Mouse (Mus musculus): ENCODE data around the gene Thy1.

Thy1 gene

DNA sequence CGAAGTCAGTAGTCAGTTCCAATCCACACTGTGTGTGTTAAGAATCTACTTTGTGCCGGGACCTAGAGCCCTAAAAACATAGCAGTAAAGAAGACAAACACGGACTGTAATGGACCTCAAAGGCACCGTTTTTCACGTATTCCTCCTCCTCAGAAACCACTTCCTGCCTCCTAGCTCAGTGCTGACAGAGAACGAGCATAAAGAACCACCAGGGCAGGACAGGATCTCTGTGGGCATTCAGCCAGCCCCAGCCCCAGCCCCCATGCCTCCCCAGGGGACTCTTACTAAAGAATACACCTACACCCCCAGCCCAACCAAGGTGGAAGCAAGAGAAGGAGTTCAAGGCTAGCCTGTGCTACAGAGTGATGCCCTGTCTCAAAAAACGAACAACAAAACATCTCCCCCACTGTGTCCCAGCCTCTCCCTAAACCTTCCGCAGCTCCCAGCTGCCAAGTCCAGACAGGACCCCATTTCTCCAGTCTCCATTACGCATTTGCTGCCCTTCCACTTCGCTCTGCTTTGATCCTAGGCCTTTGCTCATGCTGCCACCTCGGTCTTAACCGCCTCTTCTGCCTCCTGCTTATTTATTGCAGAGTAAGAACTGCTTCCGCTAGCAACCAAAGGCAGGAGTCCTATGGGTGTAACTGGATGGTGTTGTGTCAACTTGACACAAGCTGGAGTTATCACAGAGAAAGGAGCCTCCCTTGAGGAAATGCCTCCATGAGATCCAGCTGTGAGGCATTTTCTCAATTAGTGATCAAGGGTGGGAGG, 9.0 kb upstream of the Thy1 start:
- no peak for DNase-seq (ENCODE audit: low read depth, low spot score)

DNA sequence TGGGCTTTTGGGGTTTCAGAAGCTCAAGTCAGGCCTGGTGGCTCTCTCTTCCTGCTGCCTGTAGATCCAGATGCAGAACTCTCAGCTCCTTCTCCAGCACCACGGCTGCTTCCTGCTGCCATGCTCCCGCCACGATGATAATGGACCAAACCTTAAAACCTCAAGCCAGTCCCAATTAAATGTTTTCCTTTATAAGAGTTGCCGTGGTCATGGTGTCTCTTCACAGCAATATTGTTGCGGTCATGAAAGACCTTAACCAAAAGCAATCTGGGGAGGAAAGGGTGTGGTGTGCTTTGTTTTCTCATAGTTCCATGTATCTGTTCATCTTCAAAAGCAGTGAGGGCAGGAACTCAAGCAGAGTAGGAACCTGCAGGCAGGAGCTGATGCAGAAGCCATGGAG, 6.1 kb upstream of the Thy1 start:
- no peak for DNase-seq (ENCODE audit: low read depth, low spot score)

DNA sequence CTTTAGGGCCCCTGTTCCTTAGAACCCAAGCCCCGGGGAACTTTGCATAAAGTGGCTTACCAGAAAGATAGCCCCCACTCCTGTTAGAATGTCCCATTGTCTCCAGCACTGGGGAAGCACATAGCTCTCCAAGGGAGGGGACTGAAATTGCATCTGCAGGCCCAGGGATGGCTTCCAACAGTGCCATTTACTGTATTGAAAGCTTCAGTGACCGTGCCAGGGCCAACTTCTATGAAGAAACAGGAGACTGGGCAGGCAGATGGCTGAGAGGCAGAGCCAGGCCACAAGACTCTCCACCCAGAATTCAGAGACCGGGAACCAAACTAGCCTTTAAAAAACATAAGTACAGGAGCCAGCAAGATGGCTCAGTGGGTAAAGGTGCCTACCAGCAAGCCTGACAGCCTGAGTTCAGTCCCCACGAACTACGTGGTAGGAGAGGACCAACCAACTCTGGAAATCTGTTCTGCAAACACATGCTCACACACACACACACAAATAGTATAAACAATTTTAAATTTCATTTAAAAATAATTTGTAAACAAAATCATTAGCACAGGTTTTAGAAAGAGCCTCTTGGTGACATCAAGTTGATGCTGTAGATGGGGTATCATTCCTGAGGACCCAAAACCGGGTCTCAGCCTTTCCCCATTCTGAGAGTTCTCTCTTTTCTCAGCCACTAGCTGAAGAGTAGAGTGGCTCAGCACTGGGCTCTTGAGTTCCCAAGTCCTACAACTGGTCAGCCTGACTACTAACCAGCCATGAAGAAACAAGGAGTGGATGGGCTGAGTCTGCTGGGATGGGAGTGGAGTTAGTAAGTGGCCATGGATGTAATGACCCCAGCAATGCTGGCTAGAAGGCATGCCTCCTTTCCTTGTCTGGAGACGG, 1.4 kb upstream of the Thy1 start:
- no peak for DNase-seq (ENCODE audit: low read depth, low spot score)

DNA sequence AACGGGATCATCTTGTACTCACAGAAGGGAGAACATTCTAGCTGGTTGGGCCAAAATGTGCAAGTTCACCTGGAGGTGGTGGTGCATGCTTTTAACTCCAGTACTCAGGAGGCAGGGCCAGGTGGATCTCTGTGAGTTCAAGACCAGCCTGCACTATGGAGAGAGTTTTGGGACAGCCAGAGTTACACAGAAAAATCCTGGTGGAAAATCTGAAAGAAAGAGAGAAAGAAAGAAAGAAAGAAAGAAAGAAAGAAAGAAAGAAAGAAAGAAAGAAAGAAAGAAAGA, 846 bp upstream of the Thy1 start:
- no peak for DNase-seq (ENCODE audit: low read depth, low spot score)

DNA sequence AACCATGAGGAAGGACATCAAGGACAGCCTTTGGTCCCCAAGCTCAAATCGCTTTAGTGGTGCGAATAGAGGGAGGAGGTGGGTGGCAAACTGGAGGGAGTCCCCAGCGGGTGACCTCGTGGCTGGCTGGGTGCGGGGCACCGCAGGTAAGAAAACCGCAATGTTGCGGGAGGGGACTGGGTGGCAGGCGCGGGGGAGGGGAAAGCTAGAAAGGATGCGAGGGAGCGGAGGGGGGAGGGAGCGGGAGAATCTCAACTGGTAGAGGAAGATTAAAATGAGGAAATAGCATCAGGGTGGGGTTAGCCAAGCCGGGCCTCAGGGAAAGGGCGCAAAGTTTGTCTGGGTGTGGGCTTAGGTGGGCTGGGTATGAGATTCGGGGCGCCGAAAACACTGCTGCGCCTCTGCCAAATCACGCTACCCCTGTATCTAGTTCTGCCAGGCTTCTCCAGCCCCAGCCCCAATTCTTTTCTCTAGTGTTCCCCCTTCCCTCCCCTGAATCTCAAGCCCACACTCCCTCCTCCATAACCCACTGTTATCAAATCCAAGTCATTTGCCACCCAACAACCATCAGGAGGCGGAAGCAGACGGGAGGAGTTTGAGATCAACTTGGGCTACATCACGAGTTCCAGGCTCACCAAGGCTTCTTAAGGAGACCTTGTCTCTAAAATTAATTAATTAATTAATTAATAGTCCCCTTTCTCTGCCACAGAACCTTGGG, 683 bp downstream of the Thy1 start:
- DNase-seq (ENCODE audit: low read depth, low spot score) = no peak

DNA sequence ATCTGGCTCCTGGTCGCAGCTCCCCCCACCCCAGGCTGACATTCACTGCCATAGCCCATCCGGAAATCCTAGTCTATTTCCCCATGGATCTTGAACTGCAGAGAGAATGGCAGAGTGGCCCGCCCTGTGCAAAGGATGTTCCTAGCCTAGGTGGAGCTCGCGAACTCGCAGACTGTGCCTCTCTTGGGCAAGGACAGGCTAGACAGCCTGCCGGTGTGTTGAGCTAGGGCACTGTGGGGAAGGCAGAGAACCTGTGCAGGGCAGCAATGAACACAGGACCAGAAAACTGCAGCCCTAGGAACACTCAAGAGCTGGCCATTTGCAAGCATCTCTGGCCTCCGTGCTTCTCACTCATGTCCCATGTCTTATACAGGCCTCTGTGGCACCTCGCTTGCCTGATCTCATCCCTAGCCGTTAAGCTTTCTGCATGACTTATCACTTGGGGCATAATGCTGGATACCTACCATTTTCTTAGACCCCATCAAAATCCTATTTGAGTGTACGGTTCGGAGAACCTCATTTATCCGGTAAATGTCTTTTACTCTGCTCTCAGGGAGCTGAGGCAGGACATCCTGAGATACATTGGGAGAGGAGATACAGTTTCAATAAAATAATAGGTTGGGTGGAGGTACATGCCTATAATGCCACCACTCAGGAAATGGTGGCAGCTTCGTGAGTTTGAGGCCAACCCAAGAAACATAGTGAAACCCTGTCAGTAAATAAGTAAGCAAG, 1.4 kb downstream of the Thy1 start:
- peak; percentile 44 for DNase-seq (ENCODE audit: low read depth, low spot score)

DNA sequence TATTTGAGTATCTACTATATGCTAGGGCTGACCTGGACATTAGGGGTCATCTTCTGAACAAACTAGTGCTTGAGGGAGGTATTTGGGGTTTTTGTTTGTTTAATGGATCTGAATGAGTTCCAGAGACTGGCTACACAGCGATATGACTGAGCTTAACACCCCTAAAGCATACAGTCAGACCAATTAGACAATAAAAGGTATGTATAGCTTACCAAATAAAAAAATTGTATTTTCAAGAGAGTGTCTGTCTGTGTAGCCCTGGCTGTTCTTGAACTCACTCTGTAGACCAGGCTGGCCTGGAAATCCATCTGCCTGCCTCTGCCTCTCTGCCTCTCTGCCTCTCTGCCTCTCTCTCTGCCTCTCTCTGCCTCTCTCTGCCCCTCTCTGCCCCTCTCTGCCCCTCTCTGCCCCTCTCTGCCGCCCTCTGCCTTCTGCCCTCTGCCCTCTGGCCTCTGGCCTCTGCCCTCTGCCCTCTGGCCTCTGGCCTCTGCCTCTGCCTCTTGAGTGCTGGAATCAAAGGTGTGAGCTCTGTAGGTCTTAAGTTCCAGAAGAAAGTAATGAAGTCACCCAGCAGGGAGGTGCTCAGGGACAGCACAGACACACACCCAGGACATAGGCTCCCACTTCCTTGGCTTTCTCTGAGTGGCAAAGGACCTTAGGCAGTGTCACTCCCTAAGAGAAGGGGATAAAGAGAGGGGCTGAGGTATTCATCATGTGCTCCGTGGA, 2.1 kb downstream of the Thy1 start:
- DNase-seq (ENCODE audit: low read depth, low spot score) = no peak

DNA sequence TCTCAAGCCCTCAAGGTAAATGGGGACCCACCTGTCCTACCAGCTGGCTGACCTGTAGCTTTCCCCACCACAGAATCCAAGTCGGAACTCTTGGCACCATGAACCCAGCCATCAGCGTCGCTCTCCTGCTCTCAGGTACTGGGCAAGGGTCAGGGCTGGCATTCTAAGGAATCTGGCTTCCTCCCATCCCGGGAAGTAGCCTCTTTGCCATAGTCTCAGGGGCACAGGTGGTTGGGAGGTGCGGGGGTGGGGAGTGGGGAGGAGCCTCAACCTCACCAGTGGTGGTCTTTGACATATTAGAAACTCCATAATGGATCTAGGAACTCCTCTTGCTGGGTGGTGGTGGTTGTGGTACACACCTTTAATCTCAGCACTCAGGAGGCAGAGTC, 2.7 kb downstream of the Thy1 start:
- no peak for DNase-seq (ENCODE audit: low read depth, low spot score)

DNA sequence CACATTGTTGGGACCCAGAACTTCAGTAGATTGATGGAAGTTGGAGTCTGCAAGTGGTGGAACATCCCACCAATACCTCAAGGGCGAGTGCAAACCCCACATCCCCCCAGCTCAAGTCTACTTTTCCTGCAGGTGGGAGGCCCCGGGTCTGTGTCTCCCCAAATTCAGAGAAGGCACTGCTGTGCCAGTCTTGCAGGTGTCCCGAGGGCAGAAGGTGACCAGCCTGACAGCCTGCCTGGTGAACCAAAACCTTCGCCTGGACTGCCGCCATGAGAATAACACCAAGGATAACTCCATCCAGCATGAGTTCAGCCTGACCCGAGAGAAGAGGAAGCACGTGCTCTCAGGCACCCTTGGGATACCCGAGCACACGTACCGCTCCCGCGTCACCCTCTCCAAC, 3.2 kb downstream of the Thy1 start:
- DNase-seq (ENCODE audit: low read depth, low spot score) = no peak

DNA sequence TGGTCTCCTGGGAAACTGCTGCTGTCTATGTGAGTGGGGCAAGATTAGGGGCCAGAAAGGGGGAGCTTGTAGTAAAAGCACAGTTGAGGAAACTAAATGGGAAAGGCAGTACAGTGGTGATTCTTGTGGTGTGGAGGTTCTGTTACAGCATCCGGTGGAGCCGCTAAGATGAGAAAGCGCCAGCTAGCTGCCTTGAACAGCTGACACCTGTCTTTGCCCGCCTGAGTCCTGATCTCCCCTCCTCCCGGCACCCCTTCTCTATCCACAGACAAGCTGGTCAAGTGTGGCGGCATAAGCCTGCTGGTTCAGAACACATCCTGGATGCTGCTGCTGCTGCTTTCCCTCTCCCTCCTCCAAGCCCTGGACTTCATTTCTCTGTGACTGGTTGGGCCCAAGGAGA, 3.9 kb downstream of the Thy1 start:
- no peak for DNase-seq (ENCODE audit: low read depth, low spot score)

DNA sequence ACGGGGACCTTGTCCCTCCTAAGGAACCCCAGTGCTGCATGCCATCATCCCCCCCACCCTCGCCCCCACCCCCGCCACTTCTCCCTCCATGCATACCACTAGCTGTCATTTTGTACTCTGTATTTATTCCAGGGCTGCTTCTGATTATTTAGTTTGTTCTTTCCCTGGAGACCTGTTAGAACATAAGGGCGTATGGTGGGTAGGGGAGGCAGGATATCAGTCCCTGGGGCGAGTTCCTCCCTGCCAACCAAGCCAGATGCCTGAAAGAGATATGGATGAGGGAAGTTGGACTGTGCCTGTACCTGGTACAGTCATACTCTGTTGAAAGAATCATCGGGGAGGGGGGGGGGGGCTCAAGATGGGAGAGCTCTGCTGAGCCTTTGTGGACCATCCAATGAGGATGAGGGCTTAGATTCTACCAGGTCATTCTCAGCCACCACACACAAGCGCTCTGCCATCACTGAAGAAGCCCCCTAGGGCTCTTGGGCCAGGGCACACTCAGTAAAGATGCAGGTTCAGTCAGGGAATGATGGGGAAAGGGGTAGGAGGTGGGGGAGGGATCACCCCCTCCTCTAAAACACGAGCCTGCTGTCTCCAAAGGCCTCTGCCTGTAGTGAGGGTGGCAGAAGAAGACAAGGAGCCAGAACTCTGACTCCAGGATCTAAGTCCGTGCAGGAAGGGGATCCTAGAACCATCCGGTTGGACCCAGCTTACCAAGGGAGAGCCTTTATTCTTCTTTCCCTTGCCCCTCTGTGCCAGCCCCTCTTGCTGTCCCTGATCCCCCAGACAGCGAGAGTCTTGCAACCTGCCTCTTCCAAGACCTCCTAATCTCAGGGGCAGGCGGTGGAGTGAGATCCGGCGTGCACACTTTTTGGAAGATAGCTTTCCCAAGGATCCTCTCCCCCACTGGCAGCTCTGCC, 4.6 kb downstream of the Thy1 start:
- no peak for DNase-seq (ENCODE audit: low read depth, low spot score)

DNA sequence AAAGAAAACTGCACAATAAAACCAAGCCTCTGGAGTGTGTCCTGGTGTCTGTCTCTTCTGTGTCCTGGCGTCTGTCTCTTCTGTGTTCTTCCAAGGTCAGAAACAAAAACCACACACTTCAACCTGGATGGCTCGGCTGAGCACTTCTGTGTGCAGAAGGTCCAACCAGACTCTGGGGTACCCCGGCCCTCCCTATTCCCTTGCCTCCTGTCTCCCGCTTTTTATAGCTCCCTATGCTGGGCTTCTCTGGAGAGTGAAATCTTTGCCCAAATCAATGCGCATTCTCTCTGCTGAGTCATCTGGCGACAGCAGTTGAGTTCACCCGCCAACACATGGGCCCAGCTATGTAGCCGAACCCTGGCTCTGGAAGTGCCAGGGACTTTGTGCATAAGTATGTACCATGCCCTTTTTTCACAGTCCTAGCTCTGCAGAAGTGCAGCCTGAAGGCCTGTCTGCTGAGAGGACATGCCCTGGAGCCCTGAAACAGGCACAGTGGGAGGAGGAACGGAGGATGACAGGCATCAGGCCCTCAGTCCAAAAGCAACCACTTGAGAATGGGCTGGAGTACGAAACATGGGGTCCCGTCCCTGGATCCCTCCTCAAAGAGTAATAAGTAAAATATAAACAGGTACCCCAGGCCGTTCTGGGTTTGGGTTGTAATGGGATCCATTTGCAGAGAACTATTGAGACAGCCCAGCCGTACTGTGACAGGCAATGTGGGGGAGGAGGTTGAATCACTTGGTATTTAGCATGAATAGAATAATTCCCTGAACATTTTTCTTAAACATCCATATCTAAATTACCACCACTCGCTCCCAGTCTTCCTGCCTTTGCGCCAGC, 5.6 kb downstream of the Thy1 start:
- DNase-seq (ENCODE audit: low read depth, low spot score) = no peak

DNA sequence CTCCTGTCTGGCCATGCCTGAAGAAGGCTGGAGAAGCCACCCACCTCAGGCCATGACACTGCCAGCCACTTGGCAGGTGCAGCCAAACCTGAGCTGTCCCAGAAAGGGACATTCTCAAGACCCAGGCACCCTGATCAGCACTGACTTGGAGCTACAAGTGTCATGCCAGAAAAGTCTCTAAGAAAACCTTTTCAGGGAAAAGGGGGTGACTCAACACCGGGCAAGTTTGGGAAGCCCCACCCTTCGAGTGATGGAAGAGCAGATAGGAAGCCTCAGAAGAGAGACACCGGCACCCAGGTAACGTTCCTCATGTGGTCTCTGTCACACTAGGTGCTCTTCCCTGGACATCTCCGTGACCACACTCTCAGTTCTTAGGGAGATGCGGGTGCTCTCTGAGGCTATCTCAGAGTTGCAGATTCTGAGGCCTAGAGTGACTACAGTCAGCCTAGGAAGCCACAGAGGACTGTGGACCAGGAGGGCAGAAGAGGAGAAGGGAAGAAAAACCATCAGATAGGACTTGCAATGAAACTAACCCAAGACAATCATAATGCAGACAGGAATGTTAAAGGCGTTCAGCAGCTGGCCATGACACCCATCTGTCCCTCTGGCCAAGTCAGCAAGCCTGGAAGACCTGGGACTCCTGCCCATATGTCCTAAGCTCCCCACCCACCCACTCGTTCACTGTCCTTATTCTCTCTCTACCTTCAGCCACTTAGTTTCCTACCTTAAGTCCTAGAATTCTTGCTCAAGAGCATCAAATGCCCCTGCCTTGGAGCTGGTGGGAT, 6.4 kb downstream of the Thy1 start:
- DNase-seq (ENCODE audit: low read depth, low spot score) = no peak

DNA sequence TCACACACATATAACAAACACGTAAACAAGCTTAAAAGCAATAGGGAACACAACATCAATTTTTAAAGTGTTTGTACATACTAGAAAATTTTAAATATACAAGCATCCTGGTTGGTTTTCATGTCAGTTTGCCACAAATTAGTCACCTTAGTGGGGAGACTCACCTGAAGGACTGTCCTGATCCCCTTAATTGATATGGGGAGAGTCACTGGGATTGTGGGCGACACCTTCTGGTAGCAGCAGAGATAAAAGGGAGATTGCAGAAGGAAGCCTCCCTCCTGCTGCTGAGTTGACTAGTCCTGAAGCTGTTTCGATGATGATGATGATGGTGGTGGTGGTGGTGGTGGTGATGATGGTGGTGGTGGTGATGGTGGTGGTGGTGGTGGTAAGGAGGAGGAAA, 9.7 kb downstream of the Thy1 start:
- DNase-seq (ENCODE audit: low read depth, low spot score) = no peak

DNA sequence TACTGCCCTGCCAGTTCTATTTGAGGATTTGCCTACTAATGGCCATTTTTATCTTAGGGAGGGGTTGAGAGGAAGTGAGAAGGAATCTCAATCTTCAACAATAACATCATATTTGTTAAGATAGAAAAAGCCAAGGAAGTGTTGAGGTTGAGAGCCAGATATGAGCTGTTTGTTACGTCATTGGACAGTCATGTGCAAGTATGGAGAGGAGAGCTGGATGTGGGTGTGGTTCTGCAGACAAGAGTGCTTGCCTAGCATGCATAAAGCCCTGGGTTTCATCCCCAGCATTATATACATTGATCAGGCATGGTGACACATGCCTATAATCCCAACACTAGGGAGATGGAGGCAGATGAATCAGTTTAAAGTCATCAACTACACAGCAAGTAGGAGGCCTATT, 10.8 kb downstream of the Thy1 start:
- DNase-seq (ENCODE audit: low read depth, low spot score) = no peak

DNA sequence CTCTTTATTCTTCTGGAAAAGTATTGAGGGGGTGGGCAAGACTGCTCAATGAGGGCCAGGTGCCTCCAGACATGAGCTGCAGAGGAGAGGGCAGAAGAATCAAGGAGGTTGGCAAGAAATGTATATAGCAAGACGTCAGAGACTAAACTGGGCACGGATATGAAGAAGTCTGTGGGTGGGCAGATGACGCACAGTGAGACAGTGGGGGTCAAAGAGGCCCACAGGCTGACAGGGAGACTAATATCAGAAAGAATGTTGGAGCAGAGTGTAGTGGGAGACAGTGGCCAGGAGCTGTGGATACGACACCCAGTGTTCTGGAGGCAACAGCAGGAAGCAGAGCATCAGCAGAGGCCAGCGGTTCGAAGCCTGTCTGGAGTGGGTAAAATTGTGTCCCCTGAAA, 15.4 kb downstream of the Thy1 start:
- DNase-seq (ENCODE audit: low read depth, low spot score) = no peak

DNA sequence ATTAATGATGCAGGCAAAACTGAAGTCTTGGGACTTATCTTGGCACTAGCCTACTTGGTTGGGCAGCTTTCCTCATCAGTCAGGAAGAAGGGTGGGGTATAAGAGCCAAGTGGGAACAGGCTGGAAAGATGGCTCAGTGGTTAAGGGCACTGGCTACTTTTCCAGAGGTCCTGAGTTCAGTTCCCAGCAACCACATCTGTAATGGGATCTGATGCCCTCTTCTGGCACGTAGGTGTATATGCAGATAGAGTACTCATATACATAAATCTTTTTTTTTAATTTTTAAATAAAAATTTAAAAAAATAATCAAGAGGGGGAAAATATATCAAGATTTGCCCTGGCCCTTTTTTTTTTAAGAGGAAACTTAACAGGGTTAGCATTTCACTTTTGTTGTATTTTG, 22.0 kb downstream of the Thy1 start:
- DNase-seq (ENCODE audit: low read depth, low spot score) = peak; percentile 30

DNA sequence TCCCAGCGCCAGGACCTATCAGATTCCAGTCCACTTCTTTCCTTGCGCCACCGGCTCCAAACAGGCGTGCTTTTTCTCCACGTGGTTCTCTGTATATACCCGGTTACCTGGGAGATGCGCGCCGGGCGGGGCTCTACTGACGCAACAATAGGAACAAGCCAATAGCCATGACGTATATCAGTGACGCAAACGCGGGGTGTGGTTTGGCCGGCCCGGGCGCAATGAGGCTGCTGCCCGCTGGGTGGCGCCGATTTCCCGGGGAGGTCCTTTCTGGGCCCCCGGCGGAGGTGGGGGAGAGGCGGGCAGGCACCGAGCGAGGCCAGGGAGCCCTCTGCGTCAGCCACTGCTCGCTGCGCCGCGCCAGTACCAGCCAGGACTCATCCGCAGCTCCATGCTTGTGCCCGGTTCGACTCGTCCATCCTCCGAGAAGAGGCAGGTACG, 23.6 kb downstream of the Thy1 start, which contains the start of gene Usp2:
Usp2 (plus strand) TSS at position 237 of the 441 bp plus-strand sequence.
- peak; percentile 99 for DNase-seq (ENCODE audit: low read depth, low spot score)
